Mouse (Mus musculus) megakaryocyte, embryonic 14.5 days (primary cell): Measurements from ENCODE around the gene Inpp5b. TPM values are rescaled to one million over a fixed set of nuclear protein-coding genes. Genes with fewer than 3 reads are reported as not detected.
A peak's percentile ranks its signal among the peaks of the same experiment; 100 is the strongest.

Source experiments
- H3K27me3 ChIP-seq: replicated peaks from 2 replicates; pipeline ENCODE3; 2012; ENCODE audit warnings: inconsistent platforms
- H3K36me3 ChIP-seq: replicated peaks from 2 replicates; pipeline ENCODE3; 2012; ENCODE audit warnings: low read length, inconsistent platforms, mixed read lengths
- H3K4me1 ChIP-seq: 2 replicates; pipeline ENCODE4 v1.6.1; 2012; ENCODE audit warnings: inconsistent platforms
- H3K4me3 ChIP-seq: replicated peaks from 2 replicates; pipeline ENCODE3; 2012; ENCODE audit warnings: moderate library complexity, mild to moderate bottlenecking, inconsistent platforms
- H3K9me3 ChIP-seq: 2 replicates; pipeline ENCODE4 v1.6.1; 2012; ENCODE audit warnings: inconsistent platforms
- FLI1 ChIP-seq: IDR thresholded peaks from 2 replicates; pipeline ENCODE4 v1.6.1; 2012; ENCODE audit warnings: low read length, inconsistent platforms, mixed read lengths
- GATA1 ChIP-seq: IDR thresholded peaks from 3 replicates; pipeline ENCODE4 v1.6.1; 2012; ENCODE audit warnings: mixed read lengths, low read length, inconsistent platforms, borderline replicate concordance
- polyA plus RNA-seq: library from polyadenylated mRNA; stranded (reverse); fragments of >175 nt; gene quantifications from 2 replicates; pipeline ENCODE4 v1.2.3, GENCODE M21; 2012; ENCODE audit warnings: low replicate concordance; ENCODE audit not compliant: insufficient read depth

Gene Inpp5b
- polyA plus RNA-seq, 1 experiment: 22.3 TPM

- H3K4me1 ChIP-seq: peaks cover 69% of the 10 kb centered on the region
- TF ChIP-seq FLI1: no peak
- no peak for TF ChIP-seq GATA1
- no peaks in the 10 kb centered on the region for H3K27me3 ChIP-seq
- no peaks in the 10 kb centered on the region for H3K9me3 ChIP-seq
- peak overlapping the region; percentile 67 for H3K4me3 ChIP-seq
- peaks cover 12% of the 10 kb centered on the region for H3K36me3 ChIP-seq
These were observed 2.9 kb upstream of the Inpp5b start for GRCm38 (mm10) chr4:124738783-124739182.

- no peak overlapping the region for H3K4me3 ChIP-seq
- peaks cover 42% of the 10 kb centered on the region for H3K36me3 ChIP-seq
- no peaks in the 10 kb centered on the region for H3K9me3 ChIP-seq
- TF ChIP-seq GATA1 (no peak), FLI1 (no peak)
- no peaks in the 10 kb centered on the region for H3K27me3 ChIP-seq
- peaks cover 74% of the 10 kb centered on the region for H3K4me1 ChIP-seq
These were observed 1.2 kb downstream of the Inpp5b start for GRCm38 (mm10) chr4:124742839-124743238.

- Histone ChIP-seq H3K36me3 (peaks cover 54% of the 10 kb centered on the region), H3K9me3 (no peaks in the 10 kb centered on the region)
These were observed 4.9 kb downstream of the Inpp5b start for GRCm38 (mm10) chr4:124746577-124746976.

GRCm38 (mm10) chr4:124747851-124748250 lies 6.2 kb downstream of the Inpp5b start:
- no peaks in the 10 kb centered on the region for H3K27me3 ChIP-seq
- H3K9me3 ChIP-seq: no peaks in the 10 kb centered on the region
- no peak for TF ChIP-seq FLI1
- TF ChIP-seq GATA1: no peak
- H3K4me3 ChIP-seq: no peak overlapping the region
- peaks cover 70% of the 10 kb centered on the region for H3K4me1 ChIP-seq
- peaks cover 54% of the 10 kb centered on the region for H3K36me3 ChIP-seq

More at GRCm38 (mm10) chr4:124746577-124746976, 4.9 kb downstream of the Inpp5b start:
- no peaks in the 10 kb centered on the region for H3K27me3 ChIP-seq
- no peak overlapping the region for H3K4me3 ChIP-seq
- peaks cover 77% of the 10 kb centered on the region for H3K4me1 ChIP-seq
- TF ChIP-seq GATA1: no peak
- no peak for TF ChIP-seq FLI1

- Histone ChIP-seq H3K4me3 (peak overlapping the region; percentile 92), H3K36me3 (peaks cover 31% of the 10 kb centered on the region), H3K4me1 (peaks cover 84% of the 10 kb centered on the region), H3K27me3 (no peaks in the 10 kb centered on the region), H3K9me3 (no peaks in the 10 kb centered on the region)
- TF ChIP-seq GATA1: no peak
- TF ChIP-seq FLI1: no peak
These were observed 9.9 kb downstream of the Inpp5b start for GRCm38 (mm10) chr4:124751300-124752250.

GRCm38 (mm10) chr4:124752281-124753199 lies 10.9 kb downstream of the Inpp5b start:
- H3K4me1 ChIP-seq: peaks cover 85% of the 10 kb centered on the region
- TF ChIP-seq FLI1 (no peak), GATA1 (no peak; the same call in 2 of the 3 replicates)
- peaks cover 34% of the 10 kb centered on the region for H3K36me3 ChIP-seq
- H3K9me3 ChIP-seq: no peaks in the 10 kb centered on the region
- H3K4me3 ChIP-seq: peak overlapping the region; percentile 92
- no peaks in the 10 kb centered on the region for H3K27me3 ChIP-seq

GRCm38 (mm10) chr4:124755526-124755925 lies 13.9 kb downstream of the Inpp5b start:
- TF ChIP-seq FLI1: no peak
- no peak for TF ChIP-seq GATA1
- H3K4me3 ChIP-seq: peak overlapping the region; percentile 78
- peaks cover 43% of the 10 kb centered on the region for H3K36me3 ChIP-seq
- H3K9me3 ChIP-seq: no peaks in the 10 kb centered on the region
- H3K27me3 ChIP-seq: no peaks in the 10 kb centered on the region
- peaks cover 85% of the 10 kb centered on the region for H3K4me1 ChIP-seq

- TF ChIP-seq FLI1 (no peak), GATA1 (no peak)
- Histone ChIP-seq H3K36me3 (peaks cover 66% of the 10 kb centered on the region), H3K4me1 (peaks cover 98% of the 10 kb centered on the region), H3K9me3 (no peaks in the 10 kb centered on the region), H3K27me3 (no peaks in the 10 kb centered on the region), H3K4me3 (peak overlapping the region; percentile 86)
These were observed 17.7 kb downstream of the Inpp5b start for GRCm38 (mm10) chr4:124759305-124759811.

GRCm38 (mm10) chr4:124761201-124761600 lies 19.6 kb downstream of the Inpp5b start:
- Histone ChIP-seq H3K9me3 (no peaks in the 10 kb centered on the region), H3K4me1 (peaks cover 98% of the 10 kb centered on the region), H3K36me3 (peaks cover 73% of the 10 kb centered on the region), H3K4me3 (no peak overlapping the region), H3K27me3 (no peaks in the 10 kb centered on the region)
- TF ChIP-seq FLI1: no peak
- TF ChIP-seq GATA1: no peak
